Mouse (Mus musculus): ENCODE data around the gene Chn1.

The Chn1 gene

GRCm38 (mm10) chr2:73592231-73593100, 182.7 kb downstream of the Chn1 start:
- peak; percentile 40 for DNase-seq (ENCODE audit: low read depth, low spot score)

- no peak for DNase-seq (ENCODE audit: low read depth, low spot score)
Observed at GRCm38 (mm10) chr2:73591246-73591645, 183.9 kb downstream of the Chn1 start.

GRCm38 (mm10) chr2:73590106-73590505, 185.0 kb downstream of the Chn1 start:
- no peak for DNase-seq (ENCODE audit: low read depth, low spot score)

- DNase-seq (ENCODE audit: low read depth, low spot score): no peak
Observed at GRCm38 (mm10) chr2:73588951-73589350, 186.2 kb downstream of the Chn1 start.

GRCm38 (mm10) chr2:73587109-73587506, 188.0 kb downstream of the Chn1 start:
- DNase-seq (ENCODE audit: low read depth, low spot score): no peak

GRCm38 (mm10) chr2:73586392-73587108, 188.6 kb downstream of the Chn1 start:
- no peak for DNase-seq (ENCODE audit: low read depth, low spot score)

GRCm38 (mm10) chr2:73585347-73585831, 189.8 kb downstream of the Chn1 start:
- peak; percentile 20 for DNase-seq (ENCODE audit: low read depth, low spot score)

- peak; percentile 55 for DNase-seq (ENCODE audit: low read depth, low spot score)
Observed at GRCm38 (mm10) chr2:73584645-73585346, 190.3 kb downstream of the Chn1 start.

GRCm38 (mm10) chr2:73580720-73581119, 194.4 kb downstream of the Chn1 start:
- no peak for DNase-seq (ENCODE audit: low read depth, low spot score)

- no peak for DNase-seq (ENCODE audit: low read depth, low spot score)
Observed at GRCm38 (mm10) chr2:73580166-73580565, 195.0 kb downstream of the Chn1 start, which contains the start of gene Chrna1. TSS of gene Chrna1 (minus strand) at chr2:73580338.

- DNase-seq (ENCODE audit: low read depth, low spot score): peak; percentile 40
Observed at GRCm38 (mm10) chr2:73579168-73579567, 196.0 kb downstream of the Chn1 start.

- no peak for DNase-seq (ENCODE audit: low read depth, low spot score)
Observed at GRCm38 (mm10) chr2:73574418-73574817, 200.7 kb downstream of the Chn1 start.

- no peak for DNase-seq (ENCODE audit: low read depth, low spot score)
Observed at GRCm38 (mm10) chr2:73573556-73573955, 201.6 kb downstream of the Chn1 start.

GRCm38 (mm10) chr2:73572539-73573372, 202.4 kb downstream of the Chn1 start:
- peak; percentile 61 for DNase-seq (ENCODE audit: low read depth, low spot score)

GRCm38 (mm10) chr2:73571901-73572300, 203.2 kb downstream of the Chn1 start:
- DNase-seq (ENCODE audit: low read depth, low spot score): no peak

GRCm38 (mm10) chr2:73571304-73571703, 203.8 kb downstream of the Chn1 start:
- no peak for DNase-seq (ENCODE audit: low read depth, low spot score)

- peak; percentile 24 for DNase-seq (ENCODE audit: low read depth, low spot score)
Observed at GRCm38 (mm10) chr2:73566989-73567605, 208.0 kb downstream of the Chn1 start.

- DNase-seq (ENCODE audit: low read depth, low spot score): no peak
Observed at GRCm38 (mm10) chr2:73566162-73566561, 209.0 kb downstream of the Chn1 start.

GRCm38 (mm10) chr2:73563690-73564089, 211.5 kb downstream of the Chn1 start:
- DNase-seq (ENCODE audit: low read depth, low spot score): no peak

- DNase-seq (ENCODE audit: low read depth, low spot score): no peak
Observed at GRCm38 (mm10) chr2:73562656-73563055, 212.5 kb downstream of the Chn1 start.

- no peak for DNase-seq (ENCODE audit: low read depth, low spot score)
Observed at GRCm38 (mm10) chr2:73561665-73562063, 213.5 kb downstream of the Chn1 start.
